Mouse (Mus musculus) liver, embryonic 14.5 days (tissue): ENCODE data around the gene Cysrt1. TPM values are rescaled to one million over a fixed set of nuclear protein-coding genes. Genes with fewer than 3 reads are reported as not detected.

Source experiments
- ATAC-seq: fragments of 200-750 bp; cut with Nextera tagmentation; 2 replicates; pipeline ENCODE4 v1.8.0; 2017; ENCODE audit warnings: moderate number of reproducible peaks, mild to moderate bottlenecking, moderate library complexity; ENCODE audit not compliant: insufficient read depth
- DNase-seq, 3 experiments: peaks; one replicate each; pipeline ENCODE4 v3.0.0-alpha.2; 2012 to 2013; ENCODE audit warnings: low read depth in 3 of 3, low spot score in 3 of 3
- H3K27ac ChIP-seq: fragments of 300-500 bp; sonication (generic); 2 replicates; pipeline ENCODE4 v1.5.1; 2014; ENCODE audit warnings: moderate library complexity, mild to moderate bottlenecking, control low read depth, inconsistent platforms
- H3K27me3 ChIP-seq: fragments of 300-500 bp; sonication (generic); 2 replicates; pipeline ENCODE4 v1.6.1; 2014; ENCODE audit warnings: mild to moderate bottlenecking, low read length, moderate library complexity; ENCODE audit not compliant: control insufficient read depth, insufficient read depth
- H3K36me3 ChIP-seq: fragments of 300-500 bp; sonication (generic); replicated peaks from 2 replicates; pipeline ENCODE4 v1.6.1; 2014; ENCODE audit warnings: low read depth; ENCODE audit not compliant: control insufficient read depth, insufficient read depth
- H3K4me1 ChIP-seq, 2 experiments: fragments of 200-500 bp in 1 of 2; fragments of 300-500 bp in 1 of 2; sonication (generic) in 1 of 2; replicated peaks; 2 replicates each; pipeline ENCODE4 v1.6.1; 2012 to 2014; ENCODE audit warnings: antibody characterized with exemption in 1 of 2, inconsistent platforms in 1 of 2, low read length in 1 of 2; ENCODE audit not compliant: control insufficient read depth in 2 of 2, insufficient read depth in 2 of 2
- H3K4me2 ChIP-seq: fragments of 300-500 bp; sonication (generic); 2 replicates; pipeline ENCODE4 v1.6.1; 2014; ENCODE audit warnings: low read depth, mild to moderate bottlenecking, control low read depth, moderate library complexity
- H3K4me3 ChIP-seq, 2 experiments: fragments of 200-500 bp in 1 of 2; fragments of 300-500 bp in 1 of 2; sonication (generic) in 1 of 2; 2 replicates each; pipeline ENCODE4 v1.5.1; 2012 to 2014; ENCODE audit warnings: low read depth in 2 of 2, low read length in 2 of 2, mild to moderate bottlenecking in 2 of 2, control low read depth in 1 of 2, inconsistent platforms in 1 of 2, moderate library complexity in 1 of 2; ENCODE audit not compliant: insufficient read depth in 1 of 2
- H3K9ac ChIP-seq: fragments of 300-500 bp; sonication (generic); replicated peaks from 2 replicates; pipeline ENCODE4 v1.6.1; 2014; ENCODE audit warnings: mild to moderate bottlenecking, control low read depth, moderate library complexity
- H3K9me3 ChIP-seq: fragments of 300-500 bp; sonication (generic); 2 replicates; pipeline ENCODE4 v1.6.1; 2016; ENCODE audit warnings: low read length, mixed read lengths; ENCODE audit not compliant: control insufficient read depth
- CTCF ChIP-seq: IDR thresholded peaks from 2 replicates; pipeline ENCODE4 v1.5.1; 2016; ENCODE audit warnings: antibody characterized with exemption, low read depth, control low read depth
- EP300 ChIP-seq: IDR thresholded peaks from 2 replicates; pipeline ENCODE4 v1.6.1; 2016; ENCODE audit warnings: antibody characterized with exemption, low read depth
- WGBS: fragments of 180-500 bp; shearing (Covaris S2); extraction: QIAGEN DNeasy Blood & Tissue Kit; methylation state at CpG from one replicate; pipeline ENCODE4 v1.1.7; 2014; ENCODE audit not compliant: insufficient replicate concordance; 5-methylcytosine and 5-hydroxymethylcytosine counted together
- polyA plus RNA-seq, 2 experiments: library from polyadenylated mRNA; depleted of rRNA in 1 of 2; stranded (reverse) in 1 of 2; unstranded in 1 of 2; fragments of >200 nt; fragmentation: Nextera tagmentation in 1 of 2; extraction: Ambion mirVana in 1 of 2; gene quantifications; 2 replicates each; pipeline versions ENCODE4 v1.2.1 to v1.2.3; 2012 to 2014

Cysrt1 gene
- polyA plus RNA-seq, 2 experiments: not detected

GRCm38 (mm10) chr2:25223681-25224491 is 18.4 kb downstream of the Cysrt1 start:
- Histone ChIP-seq H3K27me3 (no peaks in the 10 kb centered on the region), H3K4me1 (peaks cover 5 to 13% of the 10 kb centered on the region in 2 experiments), H3K27ac (peak overlapping the region; percentile 100), H3K4me2 (peak overlapping the region; percentile 81), H3K4me3 (peak overlapping the region; percentile 90 to 96), H3K9ac (peak overlapping the region; percentile 100), H3K36me3 (peaks cover 24% of the 10 kb centered on the region), H3K9me3 (no peaks in the 10 kb centered on the region)
- TF ChIP-seq CTCF: no peak
- TF ChIP-seq EP300: peak; percentile 39; the same call in 1 of the 2 replicates
- DNase-seq (peak; percentile 86 to 90 (median 87)), ATAC-seq (peak; percentile 76)
- WGBS: under 1% methylated on average over 52 of the region's 53 CpGs

GRCm38 (mm10) chr2:25221331-25221772 is 20.9 kb downstream of the Cysrt1 start:
- H3K4me2 ChIP-seq: no peak overlapping the region
- WGBS: 61% methylated on average over 5 of the region's 5 CpGs
- no peak for ATAC-seq

GRCm38 (mm10) chr2:25218445-25218844 is 23.8 kb downstream of the Cysrt1 start, which contains the start of gene Fam166a:
Gene Fam166a, plus strand, starts transcription at chr2:25218745.
- H3K27me3 ChIP-seq: no peaks in the 10 kb centered on the region; the same call in 1 of the 2 replicates
- no peak for ATAC-seq

More at GRCm38 (mm10) chr2:25221331-25221772, 20.9 kb downstream of the Cysrt1 start:
- TF ChIP-seq CTCF (no peak), EP300 (no peak)
- 0 out of 4 replicates have a peak overlapping the region, but pooled peaks of 1 of the 2 experiments have one; percentile 8 for H3K4me3 ChIP-seq
- peaks cover 5 to 10% of the 10 kb centered on the region in 2 experiments for H3K4me1 ChIP-seq
- no peaks in the 10 kb centered on the region for H3K9me3 ChIP-seq
- H3K27me3 ChIP-seq: no peaks in the 10 kb centered on the region
- peaks cover 24% of the 10 kb centered on the region for H3K36me3 ChIP-seq
- no peak overlapping the region for H3K27ac ChIP-seq
- H3K9ac ChIP-seq: no peak overlapping the region
- DNase-seq: no peak

GRCm38 (mm10) chr2:25217666-25218065 is 24.6 kb downstream of the Cysrt1 start:
- WGBS: 47% methylated on average over 2 of the region's 2 CpGs
- DNase-seq (no peak), ATAC-seq (no peak)
- H3K4me3 ChIP-seq: no peak overlapping the region
- no peak overlapping the region for H3K4me2 ChIP-seq
- no peaks in the 10 kb centered on the region; the same call in 1 of the 2 replicates for H3K27me3 ChIP-seq
- TF ChIP-seq CTCF (no peak), EP300 (no peak)
- no peak overlapping the region for H3K27ac ChIP-seq
- peaks cover 11% of the 10 kb centered on the region for H3K36me3 ChIP-seq
- no peaks in the 10 kb centered on the region for H3K4me1 ChIP-seq
- no peak overlapping the region for H3K9ac ChIP-seq
- H3K9me3 ChIP-seq: no peaks in the 10 kb centered on the region

More at GRCm38 (mm10) chr2:25218445-25218844, 23.8 kb downstream of the Cysrt1 start, which contains the start of gene Fam166a:
- Histone ChIP-seq H3K9me3 (no peaks in the 10 kb centered on the region), H3K4me3 (no peak within 1 kb of the TSS), H3K27ac (no peak within 1 kb of the TSS), H3K4me1 (peaks cover 0 to 3% of the 10 kb centered on the region in 2 experiments; a peak in 1 of 4 replicates), H3K9ac (no peak within 1 kb of the TSS), H3K4me2 (no peak within 1 kb of the TSS), H3K36me3 (peaks cover 19% of the 10 kb centered on the region)
- TF ChIP-seq CTCF (no peak), EP300 (no peak)
- no peak for DNase-seq

- no peaks in the 10 kb centered on the region for H3K36me3 ChIP-seq
- H3K27me3 ChIP-seq: no peaks in the 10 kb centered on the region; the same call in 1 of the 2 replicates
- no peak within 1 kb of the TSS for H3K9ac ChIP-seq
- 73% methylated on average over 3 of the region's 3 CpGs for WGBS
- no peaks in the 10 kb centered on the region for H3K9me3 ChIP-seq
- no peak within 1 kb of the TSS for H3K27ac ChIP-seq
- H3K4me3 ChIP-seq: no peak within 1 kb of the TSS
- ATAC-seq: no peak
- TF ChIP-seq EP300 (no peak), CTCF (no peak)
- peaks cover 10 to 15% of the 10 kb centered on the region in 2 experiments for H3K4me1 ChIP-seq
- DNase-seq: no peak
- H3K4me2 ChIP-seq: no peak within 1 kb of the TSS
Measured at GRCm38 (mm10) chr2:25214444-25214843, 27.8 kb downstream of the Cysrt1 start, which contains the start of gene Stpg3. Gene Stpg3, minus strand, starts transcription at chr2:25214637.
